Mouse (Mus musculus): ENCODE measurements around the gene Bcan.

Gene Bcan

GRCm38 (mm10) chr3:87972203-87972664 is 27.8 kb downstream of the Bcan start:
- DNase-seq (ENCODE audit: inconsistent ontology term): no peak

GRCm38 (mm10) chr3:87971489-87972202 is 28.4 kb downstream of the Bcan start:
- DNase-seq (ENCODE audit: inconsistent ontology term): peak; percentile 65

GRCm38 (mm10) chr3:87970939-87971488 is 29.0 kb downstream of the Bcan start, which contains the start of gene Nes:
Gene Nes, plus strand, starts transcription at chr3:87971078.
- peak; percentile 93 for DNase-seq (ENCODE audit: inconsistent ontology term)

- peak; percentile 69 for DNase-seq (ENCODE audit: inconsistent ontology term)
These were observed 29.7 kb downstream of the Bcan start for GRCm38 (mm10) chr3:87970184-87970938.

- peak; percentile 98 for DNase-seq (ENCODE audit: inconsistent ontology term)
These were observed 39.3 kb downstream of the Bcan start for GRCm38 (mm10) chr3:87960586-87961191.

- DNase-seq (ENCODE audit: inconsistent ontology term): no peak
These were observed 39.8 kb downstream of the Bcan start for GRCm38 (mm10) chr3:87960191-87960585.

- DNase-seq (ENCODE audit: inconsistent ontology term): no peak
These were observed 40.7 kb downstream of the Bcan start for GRCm38 (mm10) chr3:87959371-87959770.

- DNase-seq (ENCODE audit: inconsistent ontology term): no peak
These were observed 41.1 kb downstream of the Bcan start for GRCm38 (mm10) chr3:87958967-87959366.

GRCm38 (mm10) chr3:87958476-87958875 is 41.6 kb downstream of the Bcan start:
- DNase-seq (ENCODE audit: inconsistent ontology term): no peak

- DNase-seq (ENCODE audit: inconsistent ontology term): no peak
These were observed 42.0 kb downstream of the Bcan start for GRCm38 (mm10) chr3:87958056-87958455.

GRCm38 (mm10) chr3:87952440-87952839 is 47.6 kb downstream of the Bcan start:
- DNase-seq (ENCODE audit: inconsistent ontology term): no peak

GRCm38 (mm10) chr3:87951946-87952345 is 48.1 kb downstream of the Bcan start:
- no peak for DNase-seq (ENCODE audit: inconsistent ontology term)

- no peak for DNase-seq (ENCODE audit: inconsistent ontology term)
These were observed 50.0 kb downstream of the Bcan start for GRCm38 (mm10) chr3:87949955-87950515.

GRCm38 (mm10) chr3:87949266-87949954 is 50.6 kb downstream of the Bcan start:
- no peak for DNase-seq (ENCODE audit: inconsistent ontology term)

- DNase-seq (ENCODE audit: inconsistent ontology term): peak; percentile 44
These were observed 51.4 kb downstream of the Bcan start, which contains the start of gene Crabp2 for GRCm38 (mm10) chr3:87948378-87949265. Gene Crabp2, plus strand, starts transcription at chr3:87948666.

GRCm38 (mm10) chr3:87947811-87948199 is 52.2 kb downstream of the Bcan start:
- DNase-seq (ENCODE audit: inconsistent ontology term): no peak

- no peak for DNase-seq (ENCODE audit: inconsistent ontology term)
These were observed 52.8 kb downstream of the Bcan start for GRCm38 (mm10) chr3:87947056-87947810.

GRCm38 (mm10) chr3:87946541-87946860 is 53.5 kb downstream of the Bcan start:
- DNase-seq (ENCODE audit: inconsistent ontology term): no peak

- no peak for DNase-seq (ENCODE audit: inconsistent ontology term)
These were observed 54.1 kb downstream of the Bcan start for GRCm38 (mm10) chr3:87945781-87946540.

Measured in Muller cell, postnatal 12 days (primary cell).